Mouse (Mus musculus): ENCODE measurements around the gene Nfkb1.

DNA sequence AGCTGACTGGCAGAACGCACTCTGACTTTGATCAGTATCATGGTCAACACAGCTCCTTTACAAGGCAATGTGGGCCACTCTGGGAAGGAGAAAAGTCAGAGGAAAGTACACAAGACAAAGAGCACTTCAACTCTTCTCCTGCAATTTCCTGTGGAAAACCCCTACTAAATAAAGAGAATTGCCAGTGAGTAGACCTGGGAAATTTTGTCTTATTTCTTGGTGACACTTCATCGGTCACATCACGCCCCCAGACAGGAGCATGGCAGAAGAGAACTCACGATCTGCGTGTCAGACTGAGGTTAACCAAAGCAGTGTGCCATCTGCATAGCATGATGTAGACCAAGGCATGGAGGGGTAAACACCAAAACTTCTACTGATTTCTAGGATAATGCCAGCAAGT is 51.1 kb downstream of the Nfkb1 start:
- TF ChIP-seq CTCF (IDR thresholded peaks at IDR 0.05) (no peak), EP300 (IDR thresholded peaks at IDR 0.05) (no peak)
